Mouse (Mus musculus) ES-Bruce4 (cell line): ENCODE measurements around the gene Arhgap44. TPM values are rescaled to one million over a fixed set of nuclear protein-coding genes. Genes with fewer than 3 reads are reported as not detected.

ENCODE experiments used
- H3K27ac ChIP-seq: 2 replicates; pipeline ENCODE4 v1.5.1; 2012; ENCODE audit warnings: low read length, inconsistent platforms; ENCODE audit not compliant: insufficient read depth
- H3K27me3 ChIP-seq: 2 replicates; pipeline ENCODE4 v1.6.1; 2012; ENCODE audit warnings: mild to moderate bottlenecking, low read length, inconsistent platforms; ENCODE audit not compliant: control insufficient read depth, poor library complexity, insufficient read depth, severe bottlenecking
- H3K36me3 ChIP-seq: 2 replicates; pipeline ENCODE4 v1.6.1; 2012; ENCODE audit warnings: inconsistent platforms, mild to moderate bottlenecking, low read length, moderate library complexity; ENCODE audit not compliant: control insufficient read depth, poor library complexity, insufficient read depth, severe bottlenecking
- H3K4me1 ChIP-seq: one replicate; pipeline ENCODE4 v1.8.1; 2011; ENCODE audit warnings: low read length; ENCODE audit not compliant: control insufficient read depth, insufficient read depth
- H3K4me3 ChIP-seq: 2 replicates; pipeline ENCODE4 v1.5.1; 2011; ENCODE audit warnings: low read depth, mild to moderate bottlenecking, low read length
- H3K9ac ChIP-seq: 2 replicates; pipeline ENCODE4 v1.6.1; 2012; ENCODE audit warnings: low read depth, mild to moderate bottlenecking, inconsistent platforms; ENCODE audit not compliant: poor library complexity, severe bottlenecking
- H3K9me3 ChIP-seq: replicated peaks from 2 replicates; pipeline ENCODE4 v1.6.1; 2012; ENCODE audit warnings: mild to moderate bottlenecking, low read length, inconsistent platforms; ENCODE audit not compliant: control insufficient read depth, poor library complexity, insufficient read depth, severe bottlenecking
- CTCF ChIP-seq: IDR thresholded peaks from one replicate; pipeline ENCODE4 v1.8.1; 2011; ENCODE audit warnings: low read depth, low read length
- EP300 ChIP-seq: IDR thresholded peaks from 2 replicates; pipeline ENCODE4 v1.6.1; 2011; ENCODE audit warnings: low read depth, low read length; ENCODE audit not compliant: insufficient read depth
- POLR2A ChIP-seq: IDR thresholded peaks from one replicate; pipeline ENCODE4 v1.8.1; 2011; ENCODE audit warnings: low read length; ENCODE audit not compliant: insufficient read depth
- polyA plus RNA-seq: library from polyadenylated mRNA; stranded (reverse); fragments of >200 nt; gene quantifications from 2 replicates; pipeline ENCODE4 v1.2.4, GENCODE M21; 2011; ENCODE audit warnings: low read depth; ENCODE audit not compliant: missing spikeins, insufficient read depth, insufficient read length

The Arhgap44 gene
- polyA plus RNA-seq, 1 experiment, result 8.6 TPM

- no peak for TF ChIP-seq EP300
These were observed 72.8 kb downstream of the Arhgap44 start for GRCm38 (mm10) chr11:65089982-65090381.

GRCm38 (mm10) chr11:65089282-65089681, 73.5 kb downstream of the Arhgap44 start:
- no peak for TF ChIP-seq EP300
- no peak for TF ChIP-seq POLR2A
- TF ChIP-seq CTCF, result no peak
- Histone ChIP-seq H3K4me1 (no peaks in the 10 kb centered on the region), H3K9me3 (0 out of 2 replicates have a peak, but pooled peaks cover 2% of the 10 kb centered on the region), H3K27me3 (no peaks in the 10 kb centered on the region), H3K27ac (no peak overlapping the region), H3K9ac (no peak overlapping the region), H3K36me3 (no peaks in the 10 kb centered on the region), H3K4me3 (no peak overlapping the region)

More at GRCm38 (mm10) chr11:65089982-65090381, 72.8 kb downstream of the Arhgap44 start:
- Histone ChIP-seq H3K4me1 (no peaks in the 10 kb centered on the region), H3K9ac (no peak overlapping the region), H3K27me3 (no peaks in the 10 kb centered on the region), H3K27ac (no peak overlapping the region), H3K4me3 (no peak overlapping the region), H3K9me3 (0 out of 2 replicates have a peak, but pooled peaks cover 2% of the 10 kb centered on the region), H3K36me3 (no peaks in the 10 kb centered on the region)

- Histone ChIP-seq H3K27ac (no peak overlapping the region), H3K9me3 (0 out of 2 replicates have a peak, but pooled peaks cover 2% of the 10 kb centered on the region), H3K4me3 (no peak overlapping the region), H3K36me3 (no peaks in the 10 kb centered on the region), H3K9ac (no peak overlapping the region), H3K27me3 (no peaks in the 10 kb centered on the region), H3K4me1 (no peaks in the 10 kb centered on the region)
- TF ChIP-seq CTCF, result peak; percentile 41
- no peak for TF ChIP-seq POLR2A
These were observed 74.1 kb downstream of the Arhgap44 start for GRCm38 (mm10) chr11:65088451-65089222.

- H3K9ac ChIP-seq, result no peak overlapping the region
- TF ChIP-seq EP300 (no peak), CTCF (no peak), POLR2A (no peak)
- no peaks in the 10 kb centered on the region for H3K27me3 ChIP-seq
- no peak overlapping the region for H3K27ac ChIP-seq
- no peaks in the 10 kb centered on the region for H3K4me1 ChIP-seq
- 0 out of 2 replicates have a peak, but pooled peaks cover 2% of the 10 kb centered on the region for H3K9me3 ChIP-seq
- H3K4me3 ChIP-seq, result no peak overlapping the region
- no peaks in the 10 kb centered on the region for H3K36me3 ChIP-seq
These were observed 82.0 kb downstream of the Arhgap44 start for GRCm38 (mm10) chr11:65080761-65081160.

- H3K4me1 ChIP-seq, result no peaks in the 10 kb centered on the region
- H3K27ac ChIP-seq, result no peak overlapping the region
- no peaks in the 10 kb centered on the region for H3K36me3 ChIP-seq
- no peak overlapping the region for H3K9ac ChIP-seq
- no peak overlapping the region for H3K4me3 ChIP-seq
- no peaks in the 10 kb centered on the region for H3K9me3 ChIP-seq
- no peaks in the 10 kb centered on the region for H3K27me3 ChIP-seq
- no peak for TF ChIP-seq POLR2A
- no peak for TF ChIP-seq EP300
- no peak for TF ChIP-seq CTCF
These were observed 82.5 kb downstream of the Arhgap44 start for GRCm38 (mm10) chr11:65080274-65080673.

DNA sequence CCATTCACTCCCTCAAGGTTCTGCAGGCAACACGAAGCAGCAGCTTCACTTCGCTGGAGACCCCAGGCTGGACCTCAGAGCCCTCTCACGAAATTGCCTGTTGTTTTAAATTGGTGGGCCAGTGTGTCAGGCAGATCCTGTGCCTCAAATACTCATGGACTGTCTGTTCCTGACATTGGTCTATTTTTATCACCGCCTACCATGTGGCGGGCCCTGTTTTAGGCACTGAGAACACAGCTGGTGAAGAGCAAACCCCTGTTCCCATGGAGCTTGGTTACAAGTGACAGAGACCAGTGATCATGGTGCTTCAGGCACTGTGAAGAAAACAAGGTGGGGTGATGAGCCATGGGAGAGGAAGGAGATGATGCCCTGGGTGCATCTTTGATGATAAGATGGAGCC, 93.2 kb downstream of the Arhgap44 start:
- no peak for TF ChIP-seq CTCF
- TF ChIP-seq POLR2A, result no peak
- TF ChIP-seq EP300, result no peak
- no peak overlapping the region for H3K4me3 ChIP-seq
- no peaks in the 10 kb centered on the region for H3K27me3 ChIP-seq

More for the DNA sequence above, 93.2 kb downstream of the Arhgap44 start:
- Histone ChIP-seq H3K9me3 (no peaks in the 10 kb centered on the region), H3K9ac (no peak overlapping the region), H3K36me3 (no peaks in the 10 kb centered on the region), H3K4me1 (no peaks in the 10 kb centered on the region), H3K27ac (no peak overlapping the region)
